Mouse (Mus musculus) hindbrain, postnatal 0 days (tissue): ENCODE data around the gene Agfg2. TPM values are rescaled to one million over a fixed set of nuclear protein-coding genes. Genes with fewer than 3 reads are reported as not detected.
"Not testable (repeated sequence)": the region's sequence is repeated elsewhere in the genome, so short reads cannot be mapped to it uniquely, and the experiment has no call there.

Source experiments
- ATAC-seq: fragments of 200-750 bp; cut with Nextera tagmentation; 2 replicates; pipeline ENCODE4 v1.8.0; 2017; ENCODE audit warnings: mild to moderate bottlenecking, moderate TSS enrichment, moderate library complexity
- DNase-seq: peaks from one replicate; pipeline ENCODE4 v3.0.0-alpha.2; 2015; ENCODE audit warnings: low spot score
- H3K27ac ChIP-seq: fragments of 300-500 bp; sonication (generic); 2 replicates; pipeline ENCODE4 v1.5.1; 2014; ENCODE audit warnings: mild to moderate bottlenecking
- H3K27me3 ChIP-seq: fragments of 300-500 bp; sonication (generic); 2 replicates; pipeline ENCODE4 v1.6.1; 2014; ENCODE audit warnings: low read length, mixed read lengths; ENCODE audit not compliant: insufficient read depth
- H3K36me3 ChIP-seq: fragments of 300-500 bp; sonication (generic); 2 replicates; pipeline ENCODE4 v1.6.1; 2014; ENCODE audit warnings: low read length, mixed read lengths; ENCODE audit not compliant: insufficient read depth
- H3K4me1 ChIP-seq: fragments of 300-500 bp; sonication (generic); 2 replicates; pipeline ENCODE4 v1.6.1; 2014; ENCODE audit warnings: antibody characterized with exemption, low read length, mixed read lengths; ENCODE audit not compliant: insufficient read depth
- H3K4me2 ChIP-seq: fragments of 300-500 bp; sonication (generic); 2 replicates; pipeline ENCODE4 v1.6.1; 2014; ENCODE audit warnings: low read depth, mild to moderate bottlenecking, low read length, moderate library complexity, mixed read lengths
- H3K4me3 ChIP-seq: fragments of 300-500 bp; sonication (generic); 2 replicates; pipeline ENCODE4 v1.5.1; 2014; ENCODE audit warnings: low read length
- H3K9ac ChIP-seq: fragments of 300-500 bp; sonication (generic); replicated peaks from 2 replicates; pipeline ENCODE4 v1.6.1; 2014; ENCODE audit warnings: mild to moderate bottlenecking, low read length, moderate library complexity, mixed read lengths
- H3K9me3 ChIP-seq: fragments of 300-500 bp; sonication (generic); 2 replicates; pipeline ENCODE4 v1.6.1; 2016; ENCODE audit warnings: low read length, mixed read lengths
- CTCF ChIP-seq: IDR thresholded peaks from 2 replicates; pipeline ENCODE4 v1.5.1; 2016; ENCODE audit warnings: antibody characterized with exemption, control low read depth, low read depth
- WGBS: fragments of 180-500 bp; shearing (Covaris S2); extraction: QIAGEN DNeasy Blood & Tissue Kit; methylation state at CpG from one replicate; pipeline ENCODE4 v1.1.7; 2014; 5-methylcytosine and 5-hydroxymethylcytosine counted together
- polyA plus RNA-seq: library from polyadenylated mRNA; unstranded; fragments of >200 nt; fragmentation: Nextera tagmentation; extraction: Ambion mirVana; gene quantifications from 2 replicates; pipeline ENCODE4 v1.2.1, GENCODE M21; 2015
- total RNA-seq: library from RNA; depleted of rRNA; stranded (reverse); fragments of >200 nt; gene quantifications from 2 replicates; pipeline ENCODE4 v1.2.3, GENCODE M21; 2014

Agfg2 gene
- total and polyA plus RNA-seq, 2 experiments from 2014 or later, result 16.4 to 27.0 TPM

DNA sequence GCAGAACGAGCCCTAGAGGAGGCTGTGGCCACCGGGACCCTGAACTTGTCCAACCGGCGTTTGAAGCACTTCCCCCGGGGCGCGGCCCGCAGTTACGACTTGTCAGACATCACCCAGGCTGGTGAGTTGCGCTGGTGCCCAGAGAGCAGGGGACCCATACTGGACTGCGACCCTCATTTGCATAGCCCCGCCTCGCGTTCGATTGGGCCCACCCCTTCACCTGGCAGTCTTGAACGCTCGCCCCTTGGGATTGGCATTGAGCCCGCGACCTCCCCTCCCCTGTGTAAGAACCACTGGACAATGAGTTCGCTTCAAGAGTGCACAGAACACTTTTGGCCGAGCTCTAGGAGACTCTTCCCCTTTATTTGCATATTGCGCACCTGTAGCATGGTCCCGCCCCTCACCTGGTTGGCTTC lies 55.2 kb downstream of the Agfg2 start:
- peak; percentile 4; the same call in 1 of the 2 replicates for ATAC-seq
- under 1% methylated on average over 23 of the region's 23 CpGs for WGBS
- H3K27ac ChIP-seq, result peak overlapping the region; percentile 90
- DNase-seq, result peak; percentile 57
- peak overlapping the region; percentile 90 for H3K9ac ChIP-seq
- peaks cover 9% of the 10 kb centered on the region; the same call in 1 of the 2 replicates for H3K36me3 ChIP-seq
- H3K4me1 ChIP-seq, result peaks cover 18% of the 10 kb centered on the region
- TF ChIP-seq CTCF, result no peak
- H3K9me3 ChIP-seq, result no peaks in the 10 kb centered on the region
- H3K4me3 ChIP-seq, result peak overlapping the region; percentile 89
- no peaks in the 10 kb centered on the region for H3K27me3 ChIP-seq
- peak overlapping the region; percentile 99 for H3K4me2 ChIP-seq

DNA sequence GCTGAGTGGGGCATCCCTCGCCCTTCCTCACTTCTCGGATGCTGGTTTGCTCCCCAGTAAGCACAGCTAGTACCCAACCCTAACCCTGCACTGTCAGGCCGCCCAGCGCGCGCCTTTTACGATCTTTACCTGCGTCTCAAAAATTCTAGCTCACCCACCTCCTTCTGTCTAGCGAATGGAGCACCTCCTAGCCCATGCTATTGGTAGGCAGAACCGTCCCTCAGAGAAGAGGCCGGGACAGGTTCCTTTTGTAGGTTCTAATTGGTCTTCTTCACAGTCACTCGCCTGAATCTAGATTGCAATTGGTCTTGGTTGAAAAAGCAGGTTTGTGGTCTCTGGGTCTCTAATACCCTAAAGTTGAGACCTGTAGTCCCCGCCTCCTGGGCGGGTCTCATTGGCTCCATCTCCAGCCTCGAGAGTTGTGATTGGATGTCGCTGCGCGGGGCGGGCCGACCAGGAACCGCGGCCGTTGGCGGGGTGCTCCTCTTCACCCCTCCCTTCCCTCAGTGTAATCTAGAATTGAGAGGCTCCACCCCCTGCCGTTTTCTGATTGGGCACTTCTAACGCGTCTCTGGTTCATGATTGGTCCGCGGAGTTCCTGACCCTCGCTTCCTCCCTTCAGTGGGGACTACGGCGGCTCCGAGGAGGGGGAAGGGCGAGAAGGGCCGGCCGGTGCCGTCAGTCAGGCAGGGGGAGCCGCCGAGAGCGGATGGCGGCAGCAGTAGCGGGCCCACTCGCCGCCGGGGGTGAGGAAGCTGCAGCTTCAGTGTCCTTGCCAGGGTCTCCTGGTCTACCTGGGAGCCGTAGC lies 55.8 kb downstream of the Agfg2 start, which contains the start of the genes Fbxo24, Lrch4 and Gm20605:
TSS of gene Fbxo24 (minus strand) at position 505 of the 808 bp plus-strand sequence.
TSS of gene Lrch4 (plus strand) at position 624 of the 808 bp plus-strand sequence.
TSS of gene Gm20605 (plus strand) at position 678 of the 808 bp plus-strand sequence.
- Histone ChIP-seq H3K4me3 (peak within 1 kb of the TSS; percentile 89), H3K27me3 (no peaks in the 10 kb centered on the region), H3K4me1 (peaks cover 18% of the 10 kb centered on the region), H3K9me3 (no peaks in the 10 kb centered on the region), H3K27ac (peak within 1 kb of the TSS; percentile 90), H3K4me2 (peak within 1 kb of the TSS; percentile 99), H3K36me3 (peaks cover 3% of the 10 kb centered on the region; the same call in 1 of the 2 replicates), H3K9ac (peak within 1 kb of the TSS; percentile 90)
- ATAC-seq (peak; percentile 99), DNase-seq (peak; percentile 100)
- TF ChIP-seq CTCF, result no peak; the same call in 1 of the 2 replicates
- under 1% methylated on average over 46 of the region's 46 CpGs for WGBS

DNA sequence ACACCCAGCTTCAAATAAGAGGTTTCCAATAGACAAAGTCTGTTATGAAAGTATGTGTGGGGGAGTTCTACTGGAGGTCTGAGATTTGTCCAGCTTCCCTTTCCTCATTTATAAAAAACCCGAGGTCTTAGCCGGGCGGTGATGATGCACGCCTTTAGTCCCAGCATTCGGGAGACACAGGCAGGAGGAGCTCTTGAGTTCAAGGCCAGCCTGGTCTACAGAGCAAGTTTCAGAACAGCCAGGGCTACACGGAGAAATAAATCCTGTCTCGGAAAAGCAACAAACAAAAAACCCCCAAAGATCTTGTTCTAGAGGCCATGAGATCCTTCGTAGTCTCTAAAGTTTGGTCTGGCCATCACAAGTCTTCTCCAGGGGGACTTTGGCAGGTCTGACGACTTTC lies 56.5 kb downstream of the Agfg2 start:
- H3K36me3 ChIP-seq, result no peaks in the 10 kb centered on the region
- H3K4me3 ChIP-seq, result peak overlapping the region; percentile 89
- no peak for DNase-seq
- 2% methylated on average over 9 of the region's 9 CpGs for WGBS
- no peaks in the 10 kb centered on the region for H3K9me3 ChIP-seq
- TF ChIP-seq CTCF, result peak; percentile 12; the same call in 1 of the 2 replicates
- H3K27me3 ChIP-seq, result no peaks in the 10 kb centered on the region
- peak overlapping the region; percentile 64 for H3K9ac ChIP-seq
- ATAC-seq, result no peak
- peaks cover 18% of the 10 kb centered on the region for H3K4me1 ChIP-seq
- H3K27ac ChIP-seq, result peak overlapping the region; percentile 88
- peak overlapping the region; percentile 79 for H3K4me2 ChIP-seq

DNA sequence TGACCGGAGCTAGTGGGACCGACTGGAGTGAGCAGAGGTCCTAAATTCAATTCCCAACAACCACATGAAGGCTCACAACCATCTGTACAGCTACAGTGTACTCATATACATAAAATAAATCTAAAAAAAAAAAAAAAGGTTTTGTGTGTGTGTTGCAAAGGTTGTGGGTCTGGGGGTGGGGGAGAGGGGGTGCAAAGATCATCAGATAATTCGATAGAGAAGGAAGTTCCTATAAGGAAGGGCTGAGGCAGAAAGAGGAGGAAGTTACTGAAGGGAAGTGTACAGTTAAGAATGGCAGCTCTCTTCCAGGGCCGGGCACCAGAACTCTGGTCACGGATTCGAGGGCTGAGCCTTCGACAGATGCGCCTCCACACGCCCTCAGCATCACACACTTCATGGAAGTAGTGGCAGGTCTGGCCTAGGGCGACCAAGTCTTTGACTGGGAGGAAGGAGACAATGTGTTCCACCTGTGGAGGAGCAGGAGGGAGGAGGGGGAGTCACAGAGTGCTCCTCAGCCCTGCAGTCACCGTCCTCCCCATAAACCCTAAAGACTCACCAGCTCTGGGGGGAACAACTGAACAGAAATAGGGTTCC lies 60.5 kb downstream of the Agfg2 start:
- H3K4me3 ChIP-seq, result no peak overlapping the region
- no peak overlapping the region for H3K27ac ChIP-seq
- ATAC-seq (no peak), DNase-seq (no peak)
- H3K27me3 ChIP-seq, result no peaks in the 10 kb centered on the region
- no peaks in the 10 kb centered on the region for H3K4me1 ChIP-seq
- H3K4me2 ChIP-seq, result no peak overlapping the region
- 91% methylated on average over 11 of the region's 11 CpGs for WGBS
- H3K9me3 ChIP-seq, result no peaks in the 10 kb centered on the region
- no peak overlapping the region for H3K9ac ChIP-seq
- H3K36me3 ChIP-seq, result no peaks in the 10 kb centered on the region
- TF ChIP-seq CTCF, result no peak

DNA sequence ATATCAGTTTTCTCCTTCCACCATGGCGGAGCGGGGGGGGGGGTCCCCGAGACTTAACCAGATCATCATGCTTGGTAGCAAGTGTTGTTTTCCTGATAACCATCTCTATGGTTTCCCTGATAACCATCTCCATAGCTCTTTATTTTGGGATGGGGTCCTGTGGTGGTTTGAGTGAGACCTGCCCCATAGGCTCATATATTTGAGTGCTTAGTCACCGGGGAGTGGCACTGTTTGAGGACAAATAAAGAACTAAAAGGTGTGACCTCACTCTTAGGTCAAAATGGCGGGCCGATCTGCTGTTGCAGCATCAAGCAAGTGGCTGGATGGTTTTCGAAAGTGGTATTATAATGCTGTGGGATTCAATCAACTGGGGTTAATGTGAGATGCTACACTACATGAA lies 69.2 kb downstream of the Agfg2 start:
- Histone ChIP-seq H3K27me3 (no peaks in the 10 kb centered on the region), H3K4me2 (no peak overlapping the region), H3K27ac (no peak overlapping the region), H3K36me3 (no peaks in the 10 kb centered on the region), H3K4me3 (no peak overlapping the region), H3K9me3 (no peaks in the 10 kb centered on the region), H3K4me1 (no peaks in the 10 kb centered on the region), H3K9ac (no peak overlapping the region)
- WGBS, result 91% methylated on average over 7 of the region's 7 CpGs
- TF ChIP-seq CTCF, result no peak
- DNase-seq (no peak), ATAC-seq (no peak)

DNA sequence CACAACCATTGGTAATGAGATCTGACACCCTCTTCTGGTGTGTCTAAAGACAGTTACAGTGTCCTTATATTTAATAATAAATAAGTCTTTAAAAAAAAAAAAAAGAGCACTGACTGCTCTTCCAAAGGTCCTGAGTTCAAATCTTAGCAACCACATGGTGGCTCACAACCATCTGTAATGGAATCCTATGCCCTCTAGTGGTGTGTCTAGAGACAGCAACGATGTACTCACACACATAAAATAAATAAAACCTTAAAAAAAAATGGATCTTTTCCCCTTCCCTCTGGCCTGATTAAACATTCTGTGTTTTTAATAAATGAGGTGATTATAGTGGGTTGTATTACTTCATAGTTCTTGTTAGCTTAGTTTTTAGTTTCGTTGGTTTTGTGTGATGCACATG lies 69.6 kb downstream of the Agfg2 start:
- H3K27ac ChIP-seq, H3K4me1 ChIP-seq, DNase-seq, H3K9ac ChIP-seq, H3K4me3 ChIP-seq, H3K9me3 ChIP-seq, ATAC-seq, H3K36me3 ChIP-seq, H3K4me2 ChIP-seq, H3K27me3 ChIP-seq: not testable (repeated sequence)
- 91% methylated on average over 2 of the region's 2 CpGs for WGBS

DNA sequence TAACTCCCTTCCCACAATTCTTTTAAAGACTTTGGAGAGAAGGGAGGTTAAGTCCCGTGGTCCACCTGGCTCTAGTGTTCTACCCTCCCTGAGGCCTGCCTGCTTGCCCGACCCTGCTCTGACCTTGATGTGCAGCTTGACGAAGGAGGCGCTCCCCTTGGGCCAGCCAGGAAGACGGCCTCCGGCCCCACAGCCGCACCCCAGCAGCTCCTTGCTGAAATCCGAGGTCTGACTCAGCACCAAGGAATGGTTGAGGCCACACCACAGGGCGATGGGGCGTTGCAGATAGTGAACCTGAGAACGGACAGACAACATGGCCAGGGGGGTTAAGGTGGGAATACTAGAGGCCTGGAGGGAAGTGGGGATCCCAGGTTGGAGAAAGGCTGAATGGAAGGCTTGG lies 71.0 kb downstream of the Agfg2 start, which contains the start of gene Pcolce:
TSS of gene Pcolce (minus strand) at position 235 of the 400 bp plus-strand sequence.
- TF ChIP-seq CTCF, result no peak
- no peaks in the 10 kb centered on the region for H3K36me3 ChIP-seq
- H3K4me3 ChIP-seq, result no peak within 1 kb of the TSS
- H3K27me3 ChIP-seq, result no peaks in the 10 kb centered on the region
- H3K9ac ChIP-seq, result no peak within 1 kb of the TSS
- H3K4me1 ChIP-seq, result no peaks in the 10 kb centered on the region
- ATAC-seq (no peak), DNase-seq (no peak)
- H3K27ac ChIP-seq, result no peak within 1 kb of the TSS
- no peaks in the 10 kb centered on the region for H3K9me3 ChIP-seq
- no peak within 1 kb of the TSS for H3K4me2 ChIP-seq
- WGBS, result 70% methylated on average over 11 of the region's 11 CpGs
